Mouse (Mus musculus) activated CD4-positive, CD25-positive, alpha-beta regulatory T cell (primary cell): ENCODE results near the gene Crhr1. TPM values are rescaled to one million over a fixed set of nuclear protein-coding genes. Genes with fewer than 3 reads are reported as not detected.

Experiments
- polyA plus RNA-seq, 2 experiments: library from polyadenylated mRNA; unstranded; fragments of 100-300 nt; shearing (Covaris generic); gene quantifications; one replicate each; pipeline ENCODE4 v1.2.1; 2017

Crhr1 gene
- polyA plus RNA-seq, result not detected

DNA sequence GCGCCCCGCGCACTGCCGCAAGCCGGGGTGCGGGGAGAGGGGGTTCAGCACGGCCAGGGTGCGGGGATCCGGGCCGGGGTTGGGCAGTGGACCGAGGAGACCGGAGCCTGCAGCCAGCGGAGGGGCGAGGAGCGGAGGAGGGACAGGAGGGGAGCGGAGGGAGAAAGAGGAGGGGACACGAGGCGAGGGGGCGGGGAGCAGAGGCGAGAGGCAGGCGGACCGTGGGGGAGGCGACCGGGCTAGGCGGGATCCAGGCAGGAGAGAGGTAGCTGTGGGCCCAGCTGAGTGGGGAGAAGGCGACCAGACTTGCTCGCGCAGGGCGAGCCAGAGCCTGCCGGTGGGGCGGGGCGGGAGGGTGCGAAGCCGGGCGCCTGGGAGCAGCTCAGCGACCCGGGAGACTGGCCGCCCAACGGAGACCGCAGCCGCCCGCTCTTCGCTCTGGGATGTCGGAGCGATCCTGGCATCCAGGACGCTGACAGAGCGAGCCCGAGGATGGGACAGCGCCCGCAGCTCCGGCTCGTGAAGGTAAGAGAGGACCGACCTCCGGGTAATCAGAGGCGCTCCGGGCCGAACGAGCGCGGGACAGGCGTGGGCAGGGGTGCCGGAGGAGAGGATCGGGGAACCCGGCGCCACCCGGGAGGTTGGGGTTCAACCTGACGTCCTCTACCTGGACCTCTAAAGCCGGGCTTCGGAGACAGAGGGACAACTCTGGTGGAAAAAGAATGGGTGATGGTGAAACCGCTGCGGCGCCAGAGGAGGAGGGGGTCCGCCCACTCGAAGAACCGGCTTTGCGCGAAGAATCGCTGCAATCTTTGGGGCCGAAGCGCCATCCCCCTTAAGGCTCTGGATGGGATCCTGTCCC, at the start of gene Crhr1:
Gene Crhr1 (plus strand): TSS at position 276 of the 862 bp plus-strand sequence.

GRCm38 (mm10) chr11:104186135-104186836, 53.6 kb downstream of the Crhr1 start, which contains the start of gene Sppl2c:
Gene Sppl2c (plus strand): TSS chr11:104186327.

Other genes with a start within 250 kb of the Crhr1 start
- 10 to 100 TPM; 70.8 to 77.4 TPM for gene Nsf, start 178.8 kb upstream of the Crhr1 start, polyA plus RNA-seq
- 10 to 100 TPM in 1 of 2 experiments, 1 to 10 TPM in 1; 9.7 to 20.5 TPM for gene Arf2, start 166.1 kb upstream of the Crhr1 start, polyA plus RNA-seq
- gene Sppl2c, start 53.5 kb downstream of the Crhr1 start, polyA plus RNA-seq, result not detected
- under 1 TPM in 1 of 2 experiments, not detected in 1; 0.25 TPM for gene Mapt, start 98.5 kb downstream of the Crhr1 start, polyA plus RNA-seq